Mouse (Mus musculus) urinary bladder, adult 2 months (tissue): ENCODE measurements around the gene Tmem238l. TPM values are rescaled to one million over a fixed set of nuclear protein-coding genes. Genes with fewer than 3 reads are reported as not detected.

Experiments
- polyA plus RNA-seq: library from polyadenylated mRNA; depleted of rRNA; stranded (reverse); fragments of >200 nt; gene quantifications from 2 replicates; pipeline ENCODE4 v1.2.3, GENCODE M21; 2012; rRNA removed

The Tmem238l gene
- polyA plus RNA-seq, 1 experiment: 128 TPM

Other genes starting within 250 kb of the Tmem238l start
- 0.28 and 0.35 TPM in 2 replicates for gene Pirt, start 44.7 kb upstream of the Tmem238l start, polyA plus RNA-seq
- 7.4 and 8.1 TPM in 2 replicates for gene Tmem220, start 68.5 kb downstream of the Tmem238l start, polyA plus RNA-seq
- 32.9 and 37.5 TPM in 2 replicates for gene Adprm, start 96.0 kb downstream of the Tmem238l start, polyA plus RNA-seq
- gene Sco1, start 96.0 kb downstream of the Tmem238l start, polyA plus RNA-seq: 7.0 and 7.7 TPM in 2 replicates
- not detected in 2 replicates for gene Myh3, start 121.7 kb downstream of the Tmem238l start, polyA plus RNA-seq
- 2.0 and 2.9 TPM in 2 replicates for gene Myh2, start 214.4 kb downstream of the Tmem238l start, polyA plus RNA-seq
- gene Myh1, start 243.4 kb downstream of the Tmem238l start, polyA plus RNA-seq: 0.08 and 0.10 TPM in 2 replicates